Mouse (Mus musculus) stomach, postnatal 0 days (tissue): ENCODE measurements at regions not wholly inside any gene's neighbourhood (a gene's known extent, or its start where the extent isn't known, plus 50 kb on each side); places are given as distances from the start of the nearest gene placed in this dataset.

Source experiments
- CTCF ChIP-seq: IDR thresholded peaks from 2 replicates; pipeline ENCODE4 v1.5.1; 2016; ENCODE audit warnings: antibody characterized with exemption, low read depth, mild to moderate bottlenecking, moderate library complexity
- EP300 ChIP-seq: optimal IDR thresholded peaks from 2 replicates; pipeline ENCODE3; 2016; ENCODE audit warnings: antibody characterized with exemption

DNA sequence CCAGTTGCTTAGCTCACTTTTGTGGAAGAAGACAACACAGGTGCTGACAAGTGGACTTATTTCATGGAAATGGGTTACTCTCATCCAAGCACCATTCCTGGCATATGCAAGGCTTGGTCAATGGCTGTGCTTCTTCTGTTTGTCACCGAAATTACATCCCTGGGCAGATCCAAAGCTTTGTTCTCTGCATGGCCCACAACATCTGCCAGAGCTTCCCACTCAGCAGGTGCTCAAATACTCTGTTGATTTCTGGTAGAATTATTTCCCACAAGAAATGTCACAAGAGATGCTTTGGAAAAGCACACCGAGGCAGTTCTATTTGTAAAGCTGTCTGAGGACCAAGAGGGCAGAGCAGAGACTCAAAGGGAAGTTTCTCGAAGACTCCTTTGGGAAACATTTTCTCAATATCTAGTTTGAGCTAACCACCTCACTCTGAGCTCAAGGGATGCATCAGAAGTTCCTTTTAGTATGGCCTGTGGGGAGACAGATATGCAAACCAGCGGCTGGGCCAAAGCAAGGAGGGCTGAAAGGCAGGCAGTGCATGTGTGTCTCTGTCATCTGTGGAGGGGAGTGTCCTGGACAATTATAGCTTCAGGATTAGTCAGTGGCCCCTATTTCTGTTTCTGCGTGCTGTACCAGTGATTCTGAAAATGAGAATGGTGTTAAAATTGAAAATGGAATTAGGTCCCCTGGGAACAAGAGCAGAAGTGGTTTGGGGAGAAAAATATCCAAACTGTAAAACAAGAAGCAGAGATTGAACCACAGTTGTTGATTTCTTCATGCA lies 69.5 kb upstream of the Clnk start:
- TF ChIP-seq CTCF, result no peak
- TF ChIP-seq EP300, result no peak
